Mouse (Mus musculus) gastrocnemius, postnatal 10 days (tissue): ENCODE results near the gene Elob. TPM values are rescaled to one million over a fixed set of nuclear protein-coding genes. Genes with fewer than 3 reads are reported as not detected.

Experiments used
- DNase-seq: peaks from one replicate; pipeline ENCODE4 v3.0.0; 2021; ENCODE audit warnings: mixed read lengths
- total RNA-seq, 2 experiments: library from RNA; stranded (reverse); gene quantifications; 2 replicates each; pipeline ENCODE4 v1.2.3; 2021

Gene Elob
- total RNA-seq, 2 experiments from 2014 or later, result 364 to 374 TPM

GRCm38 (mm10) chr17:23825591-23825990 lies 3.3 kb downstream of the Elob start:
- DNase-seq, result no peak

- DNase-seq, result no peak
Measured at GRCm38 (mm10) chr17:23823614-23824013, 5.3 kb downstream of the Elob start.

GRCm38 (mm10) chr17:23823018-23823417 lies 5.9 kb downstream of the Elob start:
- DNase-seq, result no peak

GRCm38 (mm10) chr17:23822094-23822493 lies 6.8 kb downstream of the Elob start:
- no peak for DNase-seq

GRCm38 (mm10) chr17:23820731-23821130 lies 8.2 kb downstream of the Elob start:
- no peak for DNase-seq

- DNase-seq, result no peak
Measured at GRCm38 (mm10) chr17:23819235-23819634, 9.7 kb downstream of the Elob start.

GRCm38 (mm10) chr17:23818579-23818978 lies 10.4 kb downstream of the Elob start:
- DNase-seq, result no peak

- DNase-seq, result no peak
Measured at GRCm38 (mm10) chr17:23815641-23816040, 13.3 kb downstream of the Elob start.

- no peak for DNase-seq
Measured at GRCm38 (mm10) chr17:23807918-23808317, 21.0 kb downstream of the Elob start.

- DNase-seq, result peak; percentile 20
Measured at GRCm38 (mm10) chr17:23806867-23807266, 22.1 kb downstream of the Elob start.

GRCm38 (mm10) chr17:23804426-23805085 lies 24.4 kb downstream of the Elob start:
- DNase-seq, result no peak

- peak; percentile 86 for DNase-seq
Measured at GRCm38 (mm10) chr17:23803366-23804041, 25.4 kb downstream of the Elob start.

GRCm38 (mm10) chr17:23802746-23803365 lies 26.1 kb downstream of the Elob start:
- DNase-seq, result peak; percentile 93

- no peak for DNase-seq
Measured at GRCm38 (mm10) chr17:23801627-23802026, 27.3 kb downstream of the Elob start.

GRCm38 (mm10) chr17:23797316-23797715 lies 31.6 kb downstream of the Elob start:
- no peak for DNase-seq

- no peak for DNase-seq
Measured at GRCm38 (mm10) chr17:23795323-23795722, 33.6 kb downstream of the Elob start.

GRCm38 (mm10) chr17:23791079-23791357 lies 37.9 kb downstream of the Elob start:
- DNase-seq, result no peak

GRCm38 (mm10) chr17:23790269-23791078 lies 38.5 kb downstream of the Elob start, which contains the start of gene Srrm2:
Gene Srrm2 (plus strand): TSS chr17:23790532.
- peak; percentile 70 for DNase-seq

- no peak for DNase-seq
Measured at GRCm38 (mm10) chr17:23789749-23790268, 39.1 kb downstream of the Elob start.

GRCm38 (mm10) chr17:23788973-23789372 lies 40.0 kb downstream of the Elob start:
- no peak for DNase-seq

- DNase-seq, result no peak
Measured at GRCm38 (mm10) chr17:23786510-23786931, 42.4 kb downstream of the Elob start.
